Mouse (Mus musculus) kidney, embryonic 15.5 days (tissue): Measurements from ENCODE around the gene Dhcr7. TPM values are rescaled to one million over a fixed set of nuclear protein-coding genes. Genes with fewer than 3 reads are reported as not detected.

Experiments
- ATAC-seq: fragments of 200-750 bp; cut with Nextera tagmentation; replicated peaks from 2 replicates; pipeline ENCODE4 v1.8.0; 2017; ENCODE audit warnings: moderate TSS enrichment; ENCODE audit not compliant: low FRiP score
- H3K27ac ChIP-seq: fragments of 300-500 bp; sonication (generic); 2 replicates; pipeline ENCODE4 v1.5.1; 2015; ENCODE audit warnings: mild to moderate bottlenecking, inconsistent platforms
- H3K27me3 ChIP-seq: fragments of 300-500 bp; sonication (generic); 2 replicates; pipeline ENCODE4 v1.6.1; 2015; ENCODE audit warnings: inconsistent platforms
- H3K36me3 ChIP-seq: fragments of 300-500 bp; sonication (generic); 2 replicates; pipeline ENCODE4 v1.6.1; 2015; ENCODE audit warnings: inconsistent platforms
- H3K4me1 ChIP-seq: fragments of 300-500 bp; sonication (generic); 2 replicates; pipeline ENCODE4 v1.6.1; 2015; ENCODE audit warnings: inconsistent platforms
- H3K4me2 ChIP-seq: fragments of 300-500 bp; sonication (generic); 2 replicates; pipeline ENCODE4 v1.6.1; 2015; ENCODE audit warnings: moderate library complexity, mild to moderate bottlenecking, inconsistent platforms
- H3K4me3 ChIP-seq: fragments of 300-500 bp; sonication (generic); replicated peaks from 2 replicates; pipeline ENCODE4 v1.5.1; 2015; ENCODE audit warnings: mild to moderate bottlenecking, inconsistent platforms
- H3K9ac ChIP-seq: fragments of 300-500 bp; sonication (generic); 2 replicates; pipeline ENCODE4 v1.6.1; 2015; ENCODE audit warnings: mild to moderate bottlenecking, inconsistent platforms
- H3K9me3 ChIP-seq: fragments of 300-500 bp; sonication (generic); replicated peaks from 2 replicates; pipeline ENCODE4 v1.6.1; 2016; ENCODE audit warnings: inconsistent platforms
- WGBS: fragments of 180-500 bp; shearing (Covaris S2); methylation state at CpG from one replicate; pipeline ENCODE4 v1.1.7; 2015; ENCODE audit warnings: mixed read lengths; 5-methylcytosine and 5-hydroxymethylcytosine counted together
- polyA plus RNA-seq: library from polyadenylated mRNA; unstranded; fragments of >200 nt; fragmentation: Nextera tagmentation; extraction: Ambion mirVana; gene quantifications from 2 replicates; pipeline ENCODE4 v1.2.1, GENCODE M21; 2015

Dhcr7 gene
- polyA plus RNA-seq, 1 experiment from 2014 or later: 47.2 TPM

DNA sequence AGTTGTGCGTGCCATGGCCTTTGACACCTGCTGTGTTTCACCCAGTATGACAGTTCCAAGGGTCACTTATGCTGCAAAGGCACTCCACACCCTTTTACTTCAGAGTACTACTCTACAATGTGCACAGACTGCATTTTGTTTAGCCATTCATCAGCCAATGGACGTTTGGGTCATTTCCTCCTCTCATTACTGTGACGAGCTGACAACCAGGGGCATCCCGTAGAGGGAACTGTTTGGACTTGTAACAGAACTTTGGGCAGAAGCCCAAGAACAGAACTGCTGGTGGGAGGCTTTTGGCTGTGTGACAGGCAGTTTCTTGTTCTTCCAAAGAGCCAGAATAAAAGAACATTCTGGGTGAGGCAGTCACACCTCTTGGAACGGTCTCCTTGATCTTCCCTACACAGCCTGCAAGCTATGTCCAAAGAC lies 17.7 kb upstream of the Dhcr7 start:
- Histone ChIP-seq H3K4me1 (no peaks in the 10 kb centered on the region), H3K9ac (no peak overlapping the region), H3K9me3 (no peaks in the 10 kb centered on the region), H3K4me2 (no peak overlapping the region), H3K36me3 (peaks cover 89% of the 10 kb centered on the region), H3K27ac (no peak overlapping the region), H3K27me3 (no peaks in the 10 kb centered on the region), H3K4me3 (no peak overlapping the region)
- 62% methylated on average over 5 of the region's 5 CpGs for WGBS
- ATAC-seq: no peak

DNA sequence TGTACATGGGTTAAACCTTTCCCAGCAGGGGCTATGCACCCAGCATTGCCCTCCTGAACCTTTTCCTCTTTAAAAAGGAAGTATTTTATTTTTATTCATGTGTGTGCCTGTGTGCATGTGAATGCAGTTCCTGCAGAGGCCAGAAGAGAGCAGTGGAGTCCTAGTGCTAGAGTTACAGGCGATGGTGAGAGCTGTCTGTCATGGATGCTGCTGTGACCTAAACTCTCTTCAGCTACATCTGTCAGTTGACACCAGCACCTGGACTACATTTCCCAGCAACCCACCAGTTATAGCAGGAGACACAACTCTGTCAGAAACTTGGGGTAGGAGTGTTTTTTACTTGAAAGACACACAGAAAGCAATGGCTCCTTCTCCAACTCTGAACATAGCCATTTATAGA lies 14.0 kb upstream of the Dhcr7 start:
- ATAC-seq: no peak
- 43% methylated on average over 1 of the region's 1 CpGs for WGBS
- no peaks in the 10 kb centered on the region for H3K9me3 ChIP-seq
- H3K27me3 ChIP-seq: no peaks in the 10 kb centered on the region
- no peak overlapping the region for H3K4me3 ChIP-seq
- H3K27ac ChIP-seq: no peak overlapping the region
- H3K4me1 ChIP-seq: no peaks in the 10 kb centered on the region
- H3K4me2 ChIP-seq: no peak overlapping the region
- H3K9ac ChIP-seq: no peak overlapping the region
- peaks cover 93% of the 10 kb centered on the region for H3K36me3 ChIP-seq

DNA sequence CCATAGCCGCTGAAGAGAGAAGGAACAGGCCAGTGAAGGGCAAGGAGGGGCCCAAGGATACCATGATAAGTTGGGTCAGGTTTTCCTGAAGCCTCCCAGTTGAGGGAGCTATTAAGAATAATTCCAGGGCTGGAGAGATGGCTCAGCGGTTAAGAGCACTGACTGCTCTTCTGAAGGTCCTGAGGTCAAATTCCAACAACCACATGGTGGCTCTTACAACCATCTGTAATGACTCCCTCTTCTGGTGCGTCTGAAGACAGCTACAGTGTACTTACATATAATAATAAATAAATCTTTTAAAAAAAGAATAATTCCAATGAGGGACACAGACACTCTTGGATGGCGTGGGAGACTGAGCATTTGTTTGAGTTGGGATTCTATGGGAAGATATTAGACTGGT lies 3.7 kb upstream of the Dhcr7 start:
- no peak for ATAC-seq

DNA sequence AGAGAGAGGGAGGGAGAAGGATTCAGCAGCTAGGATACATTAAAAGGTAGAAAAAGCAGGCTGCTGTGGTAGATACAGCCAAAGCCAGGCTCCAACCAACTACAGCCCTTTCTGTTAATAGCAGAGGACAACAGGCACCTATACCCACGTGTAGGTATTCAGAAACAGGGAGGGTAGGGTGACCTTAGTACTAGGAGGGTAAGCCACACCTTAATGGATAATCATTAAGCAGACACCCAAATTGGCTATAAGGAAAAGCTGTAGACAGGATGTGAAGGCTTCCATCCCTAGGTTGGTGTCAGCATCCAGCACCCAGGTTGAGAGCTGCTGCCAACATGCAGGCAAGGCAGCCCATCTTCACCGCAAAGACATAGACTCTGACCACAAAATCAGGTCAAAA lies 1.7 kb upstream of the Dhcr7 start:
- H3K4me3 ChIP-seq: no peak overlapping the region
- no peak overlapping the region for H3K9ac ChIP-seq
- H3K36me3 ChIP-seq: peaks cover 25% of the 10 kb centered on the region
- H3K27ac ChIP-seq: no peak overlapping the region
- H3K4me2 ChIP-seq: peak overlapping the region; percentile 75; the same call in 1 of the 2 replicates
- H3K9me3 ChIP-seq: no peaks in the 10 kb centered on the region
- no peaks in the 10 kb centered on the region for H3K27me3 ChIP-seq
- peaks cover 20% of the 10 kb centered on the region for H3K4me1 ChIP-seq
- WGBS: 76% methylated on average over 2 of the region's 2 CpGs
- no peak for ATAC-seq

More for the DNA sequence above, 3.7 kb upstream of the Dhcr7 start:
- no peaks in the 10 kb centered on the region for H3K9me3 ChIP-seq
- WGBS: 77% methylated on average over 4 of the region's 4 CpGs
- no peak overlapping the region for H3K27ac ChIP-seq
- H3K4me1 ChIP-seq: peaks cover 20% of the 10 kb centered on the region
- H3K9ac ChIP-seq: no peak overlapping the region
- H3K4me2 ChIP-seq: no peak overlapping the region
- no peaks in the 10 kb centered on the region for H3K27me3 ChIP-seq
- peaks cover 42% of the 10 kb centered on the region for H3K36me3 ChIP-seq
- no peak overlapping the region for H3K4me3 ChIP-seq

DNA sequence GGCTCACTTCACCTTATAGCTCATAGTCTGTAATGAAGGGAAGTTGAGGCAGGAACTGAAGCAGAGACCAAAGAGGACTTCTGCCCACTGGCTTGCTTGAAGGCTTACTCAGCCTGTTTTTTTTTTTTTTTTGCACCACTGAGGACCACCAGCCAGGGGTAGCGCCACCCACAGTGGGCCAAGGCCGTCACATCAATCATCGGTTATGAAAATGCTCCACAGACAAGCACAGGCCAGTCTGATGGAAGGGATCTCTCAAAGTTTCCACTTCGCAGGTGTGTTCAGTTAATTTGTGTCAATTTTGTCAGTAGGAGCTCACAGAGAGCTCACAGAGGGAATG lies 291 bp downstream of the Dhcr7 start:
- Histone ChIP-seq H3K4me3 (peak overlapping the region; percentile 75), H3K36me3 (peaks cover 9% of the 10 kb centered on the region), H3K4me1 (peaks cover 20% of the 10 kb centered on the region), H3K27me3 (no peaks in the 10 kb centered on the region), H3K27ac (peak overlapping the region; percentile 88), H3K4me2 (peak overlapping the region; percentile 75), H3K9me3 (no peaks in the 10 kb centered on the region), H3K9ac (peak overlapping the region; percentile 36)
- peak; percentile 17 for ATAC-seq
- WGBS: 83% methylated on average over 4 of the region's 4 CpGs

DNA sequence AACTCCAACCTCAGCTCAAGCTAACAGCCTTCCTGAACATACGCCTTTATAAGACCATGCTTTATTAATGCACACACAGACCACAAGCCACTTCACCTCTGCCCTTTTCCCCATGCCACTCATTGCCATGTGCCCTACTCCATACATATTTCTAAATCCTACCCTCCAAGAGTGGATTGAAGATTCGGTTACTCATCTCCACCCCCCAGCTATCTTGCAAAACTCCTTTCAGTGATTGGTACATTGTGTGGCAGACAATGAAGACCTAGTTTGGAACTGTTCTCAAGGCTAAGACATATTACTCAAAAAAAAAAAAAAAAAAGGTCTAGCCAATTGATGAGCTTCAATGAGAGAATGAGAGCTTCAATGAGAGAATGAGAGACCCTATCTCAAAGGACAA lies 4.0 kb downstream of the Dhcr7 start:
- Histone ChIP-seq H3K4me1 (peaks cover 23% of the 10 kb centered on the region), H3K36me3 (no peaks in the 10 kb centered on the region), H3K27me3 (no peaks in the 10 kb centered on the region), H3K27ac (no peak overlapping the region), H3K4me3 (no peak overlapping the region), H3K9ac (no peak overlapping the region), H3K4me2 (no peak overlapping the region), H3K9me3 (no peaks in the 10 kb centered on the region)
- ATAC-seq: no peak
- 94% methylated on average over 2 of the region's 2 CpGs for WGBS

DNA sequence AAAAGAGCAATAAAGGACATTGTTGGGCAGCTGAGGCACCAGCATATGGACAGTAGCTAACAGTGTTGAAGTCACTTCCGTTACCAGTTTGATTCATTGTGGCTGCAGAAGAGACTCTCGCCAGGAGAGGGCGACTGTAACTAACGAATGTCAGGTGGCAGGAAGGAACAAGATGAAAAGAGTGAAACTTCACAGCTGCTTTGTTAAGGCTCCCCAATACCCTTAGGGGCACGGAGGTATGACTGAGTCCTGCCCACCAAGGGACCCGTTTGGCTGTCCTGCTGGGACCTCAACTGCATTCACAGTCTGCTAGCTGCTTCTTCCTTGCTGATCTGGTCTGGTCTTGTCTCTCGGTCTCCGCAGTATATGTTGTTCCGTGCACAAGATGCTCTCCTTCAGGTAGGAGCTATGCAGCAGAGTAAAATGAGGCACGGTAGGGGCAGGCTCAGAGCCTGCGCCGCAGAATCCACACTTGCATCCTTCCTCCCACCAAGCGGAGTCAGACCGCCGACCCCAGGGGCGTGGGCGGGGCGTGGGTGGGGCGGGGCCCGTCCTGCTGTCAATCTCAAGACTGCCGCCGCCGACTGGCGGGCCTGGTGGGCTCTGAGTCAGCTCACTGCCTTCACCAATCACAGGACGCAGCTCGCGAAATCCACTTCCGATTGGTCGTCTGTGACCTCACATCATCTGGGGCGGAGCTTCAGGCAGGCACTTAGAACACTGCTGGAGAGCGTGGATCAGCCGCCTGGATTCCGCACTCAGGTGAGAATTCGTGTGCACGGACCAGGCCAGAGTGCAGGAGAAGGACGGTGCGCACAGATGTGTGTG lies 6.8 kb downstream of the Dhcr7 start:
- peak overlapping the region; percentile 79 for H3K4me2 ChIP-seq
- ATAC-seq: peak; percentile 99
- H3K27ac ChIP-seq: peak overlapping the region; percentile 93
- peaks cover 22% of the 10 kb centered on the region for H3K4me1 ChIP-seq
- no peaks in the 10 kb centered on the region; the same call in 1 of the 2 replicates for H3K36me3 ChIP-seq
- peak overlapping the region; percentile 69 for H3K9ac ChIP-seq
- no peaks in the 10 kb centered on the region for H3K27me3 ChIP-seq
- peak overlapping the region; percentile 55 for H3K4me3 ChIP-seq
- H3K9me3 ChIP-seq: no peaks in the 10 kb centered on the region
- under 1% methylated on average over 37 of the region's 37 CpGs for WGBS

DNA sequence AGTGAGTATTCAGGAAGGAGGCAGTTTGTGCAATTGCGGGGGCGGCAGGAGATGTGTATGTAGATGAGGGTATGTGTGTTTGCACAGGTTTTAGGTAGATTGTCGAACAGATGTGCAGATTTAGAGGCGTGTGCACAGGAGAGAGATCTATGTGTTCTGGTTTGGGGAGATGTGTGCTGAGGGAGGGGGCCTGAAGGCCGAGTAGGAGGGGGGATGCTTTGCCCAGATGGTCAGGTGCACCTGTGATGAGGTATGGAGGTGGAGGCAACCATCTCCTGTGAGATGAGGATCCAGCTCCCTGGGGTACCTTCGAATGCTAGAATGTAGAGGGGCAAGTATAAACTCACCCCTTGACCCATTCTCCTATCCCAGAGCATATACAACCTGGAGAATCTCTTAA lies 7.5 kb downstream of the Dhcr7 start:
- H3K36me3 ChIP-seq: no peaks in the 10 kb centered on the region; the same call in 1 of the 2 replicates

DNA sequence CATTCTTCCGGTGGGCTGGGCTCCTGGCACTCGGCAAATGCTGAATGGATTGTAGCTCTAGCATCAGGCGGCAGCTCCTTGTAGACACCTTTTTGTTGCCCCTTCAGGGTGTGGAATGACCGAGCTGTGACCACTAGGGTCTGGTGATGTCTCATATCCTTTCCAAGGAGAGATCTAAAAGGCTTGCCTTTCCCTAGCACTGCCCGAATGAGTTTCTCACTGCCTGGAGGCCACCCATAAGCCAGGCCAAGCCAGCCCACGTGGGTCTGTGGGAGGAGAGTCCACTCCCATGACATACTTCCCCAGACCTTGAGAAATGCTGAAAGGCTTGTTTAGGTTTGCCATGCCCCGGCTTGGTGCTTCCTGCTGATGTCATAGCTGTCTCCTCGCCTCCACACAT lies 9.3 kb downstream of the Dhcr7 start:
- Histone ChIP-seq H3K27ac (no peak overlapping the region), H3K4me2 (no peak overlapping the region), H3K4me1 (peaks cover 29% of the 10 kb centered on the region), H3K27me3 (no peaks in the 10 kb centered on the region), H3K9ac (no peak overlapping the region), H3K4me3 (no peak overlapping the region), H3K36me3 (peaks cover 8% of the 10 kb centered on the region; the same call in 1 of the 2 replicates), H3K9me3 (no peaks in the 10 kb centered on the region)
- 77% methylated on average over 8 of the region's 8 CpGs for WGBS
- no peak for ATAC-seq

More for the DNA sequence above, 7.5 kb downstream of the Dhcr7 start:
- H3K27me3 ChIP-seq: no peaks in the 10 kb centered on the region
- H3K27ac ChIP-seq: peak overlapping the region; percentile 93
- H3K4me3 ChIP-seq: peak overlapping the region; percentile 55
- H3K9ac ChIP-seq: peak overlapping the region; percentile 69
- WGBS: 7% methylated on average over 6 of the region's 6 CpGs
- H3K4me2 ChIP-seq: peak overlapping the region; percentile 79
- ATAC-seq: peak; percentile 24
- H3K9me3 ChIP-seq: no peaks in the 10 kb centered on the region
- peaks cover 27% of the 10 kb centered on the region for H3K4me1 ChIP-seq

DNA sequence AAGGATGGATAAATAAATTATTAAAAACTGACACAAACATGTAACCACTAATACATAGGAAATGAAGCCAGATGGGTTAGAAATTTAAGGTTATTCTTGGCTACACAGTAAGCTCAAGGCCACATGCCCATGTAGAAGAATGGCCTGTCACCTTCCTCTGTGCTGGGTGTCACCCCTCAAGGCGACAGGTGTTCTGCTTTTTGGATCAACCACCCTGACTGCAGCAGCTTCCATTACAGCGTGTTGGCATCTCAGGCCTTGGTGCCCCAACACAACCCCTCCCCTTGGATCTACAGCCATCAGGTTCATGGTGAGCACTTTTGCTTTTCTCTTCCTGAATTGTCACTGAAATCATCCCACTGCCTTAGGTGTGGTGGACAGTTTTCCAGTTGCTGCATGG lies 9.7 kb downstream of the Dhcr7 start:
- no peak for ATAC-seq
- Histone ChIP-seq H3K9ac (no peak overlapping the region), H3K4me3 (no peak overlapping the region), H3K27ac (no peak overlapping the region), H3K27me3 (no peaks in the 10 kb centered on the region), H3K36me3 (peaks cover 12% of the 10 kb centered on the region), H3K9me3 (no peaks in the 10 kb centered on the region), H3K4me1 (peaks cover 29% of the 10 kb centered on the region), H3K4me2 (no peak overlapping the region)
- 86% methylated on average over 2 of the region's 2 CpGs for WGBS

DNA sequence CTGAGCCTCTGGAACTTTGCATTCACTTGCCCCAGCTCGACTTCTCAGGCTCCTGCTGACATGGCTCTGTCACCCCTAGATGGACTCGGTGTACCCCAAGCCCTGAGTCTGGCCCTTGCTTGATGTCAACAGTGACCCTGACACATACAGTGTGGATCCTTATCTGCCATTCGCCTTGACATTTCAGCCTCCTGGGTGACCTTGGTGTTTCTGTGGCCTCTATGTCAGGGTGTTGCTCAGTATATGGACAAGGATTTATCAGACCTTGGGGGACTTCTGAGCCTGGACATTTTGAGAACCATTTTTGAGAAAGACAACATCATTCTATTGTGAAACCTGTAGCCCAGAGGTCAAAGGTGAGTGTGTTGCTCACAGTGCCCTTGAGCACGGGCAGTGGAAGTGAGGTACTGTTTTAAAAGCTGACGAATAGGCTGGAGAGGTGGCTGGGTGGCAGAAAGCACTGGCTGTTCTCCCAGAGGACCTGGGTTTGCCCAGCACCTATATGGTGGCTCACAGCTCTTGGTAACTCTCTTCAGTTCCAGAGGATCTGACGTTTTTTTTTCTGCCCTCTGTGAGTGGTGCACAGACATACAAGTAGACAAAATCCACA lies 10.7 kb downstream of the Dhcr7 start:
- H3K9ac ChIP-seq: no peak overlapping the region
- H3K27ac ChIP-seq: no peak overlapping the region
- peaks cover 23% of the 10 kb centered on the region for H3K36me3 ChIP-seq
- 79% methylated on average over 6 of the region's 6 CpGs for WGBS
- no peaks in the 10 kb centered on the region for H3K27me3 ChIP-seq
- no peaks in the 10 kb centered on the region for H3K9me3 ChIP-seq
- peaks cover 29% of the 10 kb centered on the region for H3K4me1 ChIP-seq
- ATAC-seq: no peak
- no peak overlapping the region for H3K4me3 ChIP-seq
- H3K4me2 ChIP-seq: no peak overlapping the region

DNA sequence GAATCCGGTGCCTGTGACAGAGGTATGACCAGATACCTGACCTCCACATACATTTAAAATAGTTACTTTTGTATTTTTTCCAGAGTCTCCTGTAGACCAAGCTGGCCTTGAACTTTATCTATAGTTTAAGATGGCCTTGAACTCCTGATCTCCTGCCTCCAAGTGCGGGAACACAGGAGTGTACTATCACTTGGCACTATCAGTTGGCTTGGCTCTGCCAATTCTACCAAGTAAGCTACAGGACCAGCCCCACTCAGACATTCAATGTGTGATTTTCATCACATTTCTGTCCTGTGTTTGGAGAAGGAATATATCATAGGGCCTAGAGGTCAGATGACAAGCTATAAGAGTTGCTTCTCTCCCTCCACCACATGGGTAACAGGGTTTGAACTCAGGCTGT lies 11.4 kb downstream of the Dhcr7 start:
- no peak for ATAC-seq
- H3K9me3 ChIP-seq: no peaks in the 10 kb centered on the region
- H3K4me1 ChIP-seq: peaks cover 27% of the 10 kb centered on the region
- H3K9ac ChIP-seq: no peak overlapping the region
- WGBS: 82% methylated on average over 2 of the region's 2 CpGs
- no peak overlapping the region for H3K4me2 ChIP-seq
- H3K27ac ChIP-seq: no peak overlapping the region
- no peak overlapping the region for H3K4me3 ChIP-seq
- no peaks in the 10 kb centered on the region for H3K27me3 ChIP-seq
- H3K36me3 ChIP-seq: peaks cover 27% of the 10 kb centered on the region
